Mouse (Mus musculus): ENCODE measurements around the gene Pspc1. TPM values are rescaled to one million over a fixed set of nuclear protein-coding genes. Genes with fewer than 3 reads are reported as not detected.

The Pspc1 gene
- polyA plus RNA-seq, 1 experiment = 2.4 TPM

DNA sequence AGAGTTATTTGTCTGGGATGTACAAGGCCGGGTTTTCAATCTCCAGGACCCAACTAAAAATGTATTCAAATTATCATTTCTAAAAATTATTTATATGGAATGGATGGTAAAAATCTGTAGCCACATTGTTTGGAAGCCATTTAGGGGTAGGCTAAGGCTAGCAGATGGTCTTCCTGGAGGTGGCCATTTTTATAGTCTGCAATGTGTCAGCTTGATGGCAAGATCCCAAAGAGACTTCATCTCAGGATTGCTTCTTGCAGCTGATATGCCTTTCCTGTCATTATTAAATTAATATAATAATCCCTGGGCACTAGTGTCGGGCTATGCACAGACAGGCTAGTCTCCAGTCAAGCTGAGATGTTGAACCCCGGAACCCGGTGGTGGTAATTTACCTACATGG, 26.8 kb downstream of the Pspc1 start:
- Histone ChIP-seq H3K27me3 (ENCODE audit: control insufficient read depth, insufficient read depth, low read length) (no peaks in the 10 kb centered on the region), H3K4me3 (ENCODE audit: low read depth, low read length) (no peak overlapping the region), H3K36me3 (ENCODE audit: control insufficient read depth, insufficient read depth, low read length) (peaks cover 30% of the 10 kb centered on the region), H3K4me1 (ENCODE audit: control insufficient read depth, insufficient read depth, insufficient read length, low read length) (no peaks in the 10 kb centered on the region), H3K27ac (ENCODE audit: insufficient read depth, low read depth, low read length) (no peak overlapping the region)
- no peak for TF ChIP-seq CTCF (IDR thresholded peaks at IDR 0.05; ENCODE audit: extremely low read depth, insufficient read length, insufficient replicate concordance, low read depth, low read length)
- no peak for TF ChIP-seq POLR2A (IDR thresholded peaks at IDR 0.05; ENCODE audit: low read depth, low read length)
- WGBS = 90% methylated on average over 4 of the region's 4 CpGs

DNA sequence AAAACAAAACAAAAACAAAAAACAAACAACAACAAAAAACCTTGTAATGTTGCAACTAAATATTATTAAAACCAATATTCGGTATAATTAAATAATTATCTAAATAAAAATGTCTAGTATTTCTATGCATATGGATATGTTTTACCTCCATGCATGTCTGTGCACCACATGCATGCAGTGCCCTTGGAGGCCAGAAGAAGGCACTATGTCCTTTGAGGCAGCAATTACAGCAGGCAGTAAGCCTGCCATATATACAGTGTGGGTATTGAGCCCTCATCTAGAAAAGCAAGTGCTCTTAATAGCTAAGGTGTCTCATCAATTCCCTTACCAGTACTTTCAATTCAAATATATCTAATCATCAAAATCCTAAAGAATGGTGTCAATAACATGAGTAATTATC, 37.9 kb downstream of the Pspc1 start:
- WGBS = 98% methylated on average over 1 of the region's 1 CpGs
- TF ChIP-seq POLR2A (IDR thresholded peaks at IDR 0.05; ENCODE audit: low read depth, low read length) = no peak
- no peak for TF ChIP-seq CTCF (IDR thresholded peaks at IDR 0.05; ENCODE audit: extremely low read depth, insufficient read length, insufficient replicate concordance, low read depth, low read length)
- Histone ChIP-seq H3K36me3 (ENCODE audit: control insufficient read depth, insufficient read depth, low read length) (peaks cover 3% of the 10 kb centered on the region), H3K4me3 (ENCODE audit: low read depth, low read length) (no peak overlapping the region), H3K27ac (ENCODE audit: insufficient read depth, low read depth, low read length) (no peak overlapping the region), H3K27me3 (ENCODE audit: control insufficient read depth, insufficient read depth, low read length) (no peaks in the 10 kb centered on the region), H3K4me1 (ENCODE audit: control insufficient read depth, insufficient read depth, insufficient read length, low read length) (no peaks in the 10 kb centered on the region)

- no peak overlapping the region for H3K4me3 ChIP-seq (ENCODE audit: low read depth, low read length)
- WGBS = 53% methylated on average over 1 of the region's 1 CpGs
- TF ChIP-seq POLR2A (IDR thresholded peaks at IDR 0.05; ENCODE audit: low read depth, low read length) (no peak), CTCF (IDR thresholded peaks at IDR 0.05; ENCODE audit: extremely low read depth, insufficient read length, insufficient replicate concordance, low read depth, low read length) (no peak)
- no peaks in the 10 kb centered on the region for H3K27me3 ChIP-seq (ENCODE audit: control insufficient read depth, insufficient read depth, low read length)
- H3K27ac ChIP-seq (ENCODE audit: insufficient read depth, low read depth, low read length) = no peak overlapping the region
- H3K36me3 ChIP-seq (ENCODE audit: control insufficient read depth, insufficient read depth, low read length) = peaks cover 3% of the 10 kb centered on the region; the same call in 1 of the 2 replicates
- H3K4me1 ChIP-seq (ENCODE audit: control insufficient read depth, insufficient read depth, insufficient read length, low read length) = no peaks in the 10 kb centered on the region
These were observed 51.6 kb downstream of the Pspc1 start for GRCm38 (mm10) chr14:56726493-56726892.

GRCm38 (mm10) chr14:56705687-56706086, 72.4 kb downstream of the Pspc1 start:
- TF ChIP-seq POLR2A (IDR thresholded peaks at IDR 0.05; ENCODE audit: low read depth, low read length) (no peak), CTCF (IDR thresholded peaks at IDR 0.05; ENCODE audit: extremely low read depth, insufficient read length, insufficient replicate concordance, low read depth, low read length) (no peak)
- no peaks in the 10 kb centered on the region for H3K4me1 ChIP-seq (ENCODE audit: control insufficient read depth, insufficient read depth, insufficient read length, low read length)
- no peak overlapping the region for H3K4me3 ChIP-seq (ENCODE audit: low read depth, low read length)
- 85% methylated on average over 4 of the region's 4 CpGs for WGBS
- H3K27ac ChIP-seq (ENCODE audit: insufficient read depth, low read depth, low read length) = no peak overlapping the region
- H3K27me3 ChIP-seq (ENCODE audit: control insufficient read depth, insufficient read depth, low read length) = no peaks in the 10 kb centered on the region
- peaks cover 4% of the 10 kb centered on the region for H3K36me3 ChIP-seq (ENCODE audit: control insufficient read depth, insufficient read depth, low read length)

DNA sequence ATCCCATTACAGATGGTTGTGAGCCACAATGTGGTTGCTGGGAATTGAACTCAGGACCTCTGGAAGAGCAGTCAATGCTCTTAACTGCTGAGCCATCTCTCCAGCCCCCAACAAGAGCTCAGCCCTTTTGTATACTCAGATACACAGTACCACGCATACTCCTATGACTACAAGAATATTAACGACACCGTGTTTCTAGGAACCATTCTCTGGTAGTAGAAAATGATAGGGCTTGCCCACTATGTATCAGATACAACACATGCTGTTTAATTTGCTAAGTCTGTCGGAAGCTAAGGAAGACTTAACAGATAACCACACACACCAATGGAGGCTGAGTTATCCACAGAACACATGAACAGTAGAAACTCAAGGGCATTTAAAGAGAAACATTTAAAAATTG, 75.5 kb downstream of the Pspc1 start:
- no peak overlapping the region for H3K27ac ChIP-seq (ENCODE audit: insufficient read depth, low read depth, low read length)
- H3K27me3 ChIP-seq (ENCODE audit: control insufficient read depth, insufficient read depth, low read length) = no peaks in the 10 kb centered on the region
- TF ChIP-seq POLR2A (IDR thresholded peaks at IDR 0.05; ENCODE audit: low read depth, low read length) = no peak
- TF ChIP-seq CTCF (IDR thresholded peaks at IDR 0.05; ENCODE audit: extremely low read depth, insufficient read length, insufficient replicate concordance, low read depth, low read length) = no peak
- no peak overlapping the region for H3K4me3 ChIP-seq (ENCODE audit: low read depth, low read length)
- H3K36me3 ChIP-seq (ENCODE audit: control insufficient read depth, insufficient read depth, low read length) = peaks cover 26% of the 10 kb centered on the region
- no peaks in the 10 kb centered on the region for H3K4me1 ChIP-seq (ENCODE audit: control insufficient read depth, insufficient read depth, insufficient read length, low read length)
- WGBS = 91% methylated on average over 4 of the region's 4 CpGs

DNA sequence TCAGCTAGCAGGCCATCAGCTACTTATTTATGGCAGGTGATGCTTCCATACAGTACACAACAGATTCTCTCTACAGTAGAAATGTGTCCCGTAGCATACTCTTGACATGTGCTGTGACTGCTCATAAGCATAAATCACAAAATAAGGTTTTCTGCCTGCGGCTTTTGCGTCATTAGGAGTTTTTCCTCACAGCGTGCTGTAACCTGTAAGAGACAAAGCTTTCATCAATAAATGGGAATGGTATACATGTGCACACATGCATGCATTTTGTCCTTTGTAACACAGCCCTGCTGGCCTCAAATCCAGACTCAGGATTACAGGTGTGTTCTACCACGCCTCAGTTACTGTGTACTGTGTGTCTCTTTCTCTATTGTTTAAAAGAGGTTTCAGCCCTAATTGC, 80.3 kb downstream of the Pspc1 start:
- WGBS = 93% methylated on average over 5 of the region's 5 CpGs
- Histone ChIP-seq H3K4me1 (ENCODE audit: control insufficient read depth, insufficient read depth, insufficient read length, low read length) (no peaks in the 10 kb centered on the region), H3K4me3 (ENCODE audit: low read depth, low read length) (no peak overlapping the region), H3K36me3 (ENCODE audit: control insufficient read depth, insufficient read depth, low read length) (peaks cover 57% of the 10 kb centered on the region), H3K27me3 (ENCODE audit: control insufficient read depth, insufficient read depth, low read length) (no peaks in the 10 kb centered on the region), H3K27ac (ENCODE audit: insufficient read depth, low read depth, low read length) (no peak overlapping the region)
- TF ChIP-seq CTCF (IDR thresholded peaks at IDR 0.05; ENCODE audit: extremely low read depth, insufficient read length, insufficient replicate concordance, low read depth, low read length) (no peak), POLR2A (IDR thresholded peaks at IDR 0.05; ENCODE audit: low read depth, low read length) (no peak)

DNA sequence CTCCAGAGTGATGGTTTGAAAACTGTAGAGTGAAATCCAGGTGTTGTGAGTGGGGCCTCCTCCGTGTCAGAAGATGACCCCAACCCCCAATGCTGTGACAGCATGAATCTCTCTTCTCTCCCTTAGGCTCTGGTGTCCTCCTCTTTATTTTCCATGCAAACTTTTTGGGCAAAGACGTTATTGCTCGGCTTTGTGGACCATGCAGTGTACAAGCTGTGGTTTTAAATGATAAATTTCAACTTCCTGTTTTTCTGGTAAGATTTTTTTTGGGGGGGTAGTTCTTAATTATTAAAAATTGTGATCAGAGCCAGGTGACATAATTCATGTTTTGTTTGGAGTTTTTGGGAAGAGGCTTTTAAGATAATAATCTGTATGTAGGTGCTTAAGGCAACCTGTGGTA, 82.6 kb downstream of the Pspc1 start:
- Histone ChIP-seq H3K4me1 (ENCODE audit: control insufficient read depth, insufficient read depth, insufficient read length, low read length) (no peaks in the 10 kb centered on the region), H3K36me3 (ENCODE audit: control insufficient read depth, insufficient read depth, low read length) (peaks cover 75% of the 10 kb centered on the region), H3K27ac (ENCODE audit: insufficient read depth, low read depth, low read length) (no peak overlapping the region), H3K4me3 (ENCODE audit: low read depth, low read length) (no peak overlapping the region), H3K27me3 (ENCODE audit: control insufficient read depth, insufficient read depth, low read length) (no peaks in the 10 kb centered on the region)
- TF ChIP-seq CTCF (IDR thresholded peaks at IDR 0.05; ENCODE audit: extremely low read depth, insufficient read length, insufficient replicate concordance, low read depth, low read length) (no peak), POLR2A (IDR thresholded peaks at IDR 0.05; ENCODE audit: low read depth, low read length) (no peak)
- 73% methylated on average over 3 of the region's 3 CpGs for WGBS

- Histone ChIP-seq H3K27me3 (ENCODE audit: control insufficient read depth, insufficient read depth, low read length) (no peaks in the 10 kb centered on the region), H3K36me3 (ENCODE audit: control insufficient read depth, insufficient read depth, low read length) (peaks cover 71% of the 10 kb centered on the region), H3K4me1 (ENCODE audit: control insufficient read depth, insufficient read depth, insufficient read length, low read length) (no peaks in the 10 kb centered on the region), H3K27ac (ENCODE audit: insufficient read depth, low read depth, low read length) (no peak overlapping the region), H3K4me3 (ENCODE audit: low read depth, low read length) (no peak overlapping the region)
- TF ChIP-seq CTCF (IDR thresholded peaks at IDR 0.05; ENCODE audit: extremely low read depth, insufficient read length, insufficient replicate concordance, low read depth, low read length) (no peak), POLR2A (IDR thresholded peaks at IDR 0.05; ENCODE audit: low read depth, low read length) (no peak)
- WGBS = 85% methylated on average over 1 of the region's 1 CpGs
These were observed 88.3 kb downstream of the Pspc1 start for GRCm38 (mm10) chr14:56689766-56690165.

Data from small intestine, adult 2 months (tissue).